Mouse (Mus musculus) adrenal gland, postnatal 36 days (tissue): Measurements from ENCODE around the gene Mmp28. TPM values are rescaled to one million over a fixed set of nuclear protein-coding genes. Genes with fewer than 3 reads are reported as not detected.

Source experiments
- DNase-seq, 2 experiments: peaks; one replicate each; pipeline ENCODE4 v3.0.0; 2021; ENCODE audit warnings: mixed read lengths in 1 of 2
- long read RNA-seq, 2 experiments: library from polyadenylated mRNA; stranded (forward); transcript quantifications; one replicate each; pipeline ENCODE4 v2.0.0; 2021; ENCODE audit warnings: borderline sequencing depth in 2 of 2
- total RNA-seq, 2 experiments: library from RNA; stranded (reverse); gene quantifications; 2 replicates each; pipeline ENCODE4 v1.2.3; 2021

Gene Mmp28
- total RNA-seq: 10 to 100 TPM; 11.0 to 12.7 TPM
- long read RNA-seq, experiment 1, partial matches to known transcripts: 1 of 5 reads
- long read RNA-seq, experiment 1, other reads (novel, unspliced or antisense): 4 of 5 reads
- long read RNA-seq, experiment 2, partial matches to known transcripts: 1 of 2 reads
- long read RNA-seq, experiment 2, other reads (novel, unspliced or antisense): 0 of 2 reads

DNA sequence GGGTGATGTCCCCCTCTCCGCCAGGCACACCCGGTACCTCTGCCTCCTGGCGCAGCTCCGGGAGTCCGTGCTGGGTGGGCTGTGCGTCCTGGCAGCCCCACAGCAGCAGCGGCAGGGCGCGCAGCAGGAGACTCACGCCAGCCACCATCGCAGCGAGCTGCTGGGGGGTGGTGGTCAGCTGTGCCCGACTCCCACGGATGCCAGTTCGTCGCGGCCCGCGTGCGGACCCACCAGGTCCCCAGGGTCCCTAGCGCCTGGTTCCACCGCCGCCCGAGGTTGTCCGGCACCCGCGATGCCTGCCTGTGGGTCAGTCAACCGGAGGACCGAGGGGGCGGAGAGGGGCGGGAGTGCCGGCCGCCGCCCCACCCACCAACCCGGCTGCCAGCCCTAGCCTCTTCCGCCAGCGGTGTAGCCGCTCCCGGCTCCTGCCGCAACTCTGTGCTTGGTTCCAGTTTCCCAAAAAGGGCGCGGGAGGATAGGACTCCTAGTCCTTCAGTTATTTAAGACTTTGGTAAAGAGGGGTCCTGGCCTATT lies at the start of gene Mmp28:
Gene Mmp28, minus strand, starts transcription at position 361 of the 534 bp plus-strand sequence.
- peak; percentile 86 to 92 for DNase-seq

DNA sequence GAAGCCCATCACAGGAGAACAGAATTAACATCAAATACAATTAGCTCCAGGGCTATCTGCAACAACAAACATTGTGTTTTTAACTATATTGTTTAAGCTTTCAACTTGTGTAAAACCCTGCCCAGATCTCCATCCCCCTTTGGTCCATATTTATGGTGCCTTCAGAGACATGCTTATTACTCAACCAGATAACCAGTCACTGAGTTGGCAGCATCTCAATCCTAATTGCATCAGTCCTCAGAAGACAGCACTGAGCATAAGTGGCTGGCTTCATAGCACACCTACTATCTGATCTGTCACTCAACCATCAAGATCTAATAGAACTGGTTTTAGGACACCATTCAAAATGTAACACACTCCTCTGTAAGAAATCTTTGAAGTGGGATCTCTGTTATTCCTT lies 46.6 kb upstream of the Mmp28 start:
- DNase-seq: peak; percentile 8 to 11

DNA sequence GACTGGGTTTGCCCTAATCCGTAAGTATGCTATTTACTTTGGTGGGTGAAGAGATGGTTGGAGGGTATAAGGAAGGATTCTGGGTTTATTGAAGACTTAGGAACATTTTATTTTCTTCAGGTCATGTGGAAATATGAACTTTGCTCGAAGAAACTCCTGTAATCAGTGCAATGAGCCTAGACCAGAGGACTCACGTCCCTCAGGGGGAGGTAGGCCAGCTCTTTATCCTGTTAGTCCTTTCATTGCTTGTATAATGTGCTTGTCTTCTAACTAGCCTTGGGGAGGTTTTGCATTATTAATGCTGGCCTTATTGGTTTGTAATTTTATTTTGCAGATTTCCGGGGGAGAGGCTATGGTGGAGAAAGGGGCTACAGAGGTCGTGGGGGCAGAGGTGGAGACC lies 41.4 kb upstream of the Mmp28 start:
- no peak for DNase-seq

DNA sequence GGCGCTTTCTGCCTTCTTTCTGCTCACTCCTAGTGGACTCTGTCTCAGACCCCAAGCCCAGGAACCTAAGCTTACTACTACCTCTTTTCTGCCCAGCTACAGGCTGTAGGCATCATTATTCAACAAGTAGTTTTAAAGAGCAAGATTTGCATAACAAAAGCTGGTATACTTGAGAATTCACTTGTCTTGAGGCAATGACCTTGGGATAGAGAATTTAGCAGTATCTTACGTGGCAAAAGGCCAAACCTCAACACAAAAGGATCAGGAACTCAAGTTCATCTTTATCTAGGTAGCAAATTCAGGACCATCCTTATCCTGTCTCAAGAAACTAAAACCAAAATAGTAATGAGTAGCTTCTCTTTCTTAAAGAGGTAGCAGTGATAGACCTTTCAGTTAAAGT lies 32.7 kb upstream of the Mmp28 start:
- no peak for DNase-seq

DNA sequence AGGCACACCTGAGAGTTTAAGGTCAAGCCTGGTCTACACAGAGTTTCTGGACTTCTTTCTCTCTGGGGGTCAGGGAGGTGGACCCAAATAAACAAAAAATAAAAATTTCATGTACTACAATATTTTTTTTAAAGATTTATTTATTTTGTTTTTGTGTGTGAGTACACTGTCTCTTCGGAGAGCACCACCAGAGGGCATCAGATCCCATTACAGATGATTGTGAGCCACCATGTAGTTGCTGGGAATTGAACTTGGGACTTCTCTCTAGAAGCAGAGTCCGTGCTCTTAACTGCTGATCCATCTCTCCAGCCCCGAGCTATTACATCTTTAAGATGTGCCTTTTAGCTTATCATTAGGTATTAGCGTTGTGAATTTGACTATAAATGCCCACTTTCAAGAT lies 28.6 kb upstream of the Mmp28 start:
- DNase-seq: no peak

DNA sequence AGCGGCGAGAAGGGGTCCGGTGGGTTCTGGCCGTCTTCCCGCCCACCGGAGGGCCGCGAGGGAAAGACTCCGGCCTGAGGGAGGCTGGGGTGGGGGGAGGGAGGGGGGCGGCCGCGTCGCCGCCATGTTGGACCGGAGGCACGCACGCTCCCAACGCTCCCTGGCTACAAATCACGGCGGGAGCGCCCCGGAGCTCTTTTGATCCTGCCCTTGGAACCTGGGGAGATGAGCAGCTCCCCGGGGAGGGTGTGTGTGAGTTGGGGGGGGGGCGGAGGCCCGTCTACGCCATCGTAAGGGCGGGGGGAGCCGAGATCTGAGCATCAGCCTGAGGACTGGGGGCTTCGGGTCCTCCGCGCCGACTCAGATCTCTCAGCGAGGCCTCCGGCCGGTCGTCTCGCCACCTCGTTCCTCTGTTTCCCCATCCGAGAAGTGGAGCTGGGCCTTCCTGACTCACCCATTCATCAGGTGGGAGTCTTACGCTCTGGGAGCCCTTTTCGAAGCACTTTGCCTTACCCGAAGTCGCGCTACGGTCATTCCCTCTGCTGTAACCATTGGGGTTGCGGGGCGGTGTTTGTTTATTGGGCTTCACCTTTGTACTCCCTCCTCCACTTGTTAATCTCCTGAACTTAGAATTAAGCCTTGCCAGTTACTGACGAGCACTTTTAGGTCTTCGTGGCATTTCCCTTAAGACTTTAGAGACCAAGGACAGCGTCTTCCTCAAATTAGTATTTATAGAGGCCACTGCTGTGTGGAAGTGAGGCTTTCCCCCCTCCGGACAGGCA lies 10.6 kb upstream of the Mmp28 start:
- peak; percentile 20 to 46 for DNase-seq

DNA sequence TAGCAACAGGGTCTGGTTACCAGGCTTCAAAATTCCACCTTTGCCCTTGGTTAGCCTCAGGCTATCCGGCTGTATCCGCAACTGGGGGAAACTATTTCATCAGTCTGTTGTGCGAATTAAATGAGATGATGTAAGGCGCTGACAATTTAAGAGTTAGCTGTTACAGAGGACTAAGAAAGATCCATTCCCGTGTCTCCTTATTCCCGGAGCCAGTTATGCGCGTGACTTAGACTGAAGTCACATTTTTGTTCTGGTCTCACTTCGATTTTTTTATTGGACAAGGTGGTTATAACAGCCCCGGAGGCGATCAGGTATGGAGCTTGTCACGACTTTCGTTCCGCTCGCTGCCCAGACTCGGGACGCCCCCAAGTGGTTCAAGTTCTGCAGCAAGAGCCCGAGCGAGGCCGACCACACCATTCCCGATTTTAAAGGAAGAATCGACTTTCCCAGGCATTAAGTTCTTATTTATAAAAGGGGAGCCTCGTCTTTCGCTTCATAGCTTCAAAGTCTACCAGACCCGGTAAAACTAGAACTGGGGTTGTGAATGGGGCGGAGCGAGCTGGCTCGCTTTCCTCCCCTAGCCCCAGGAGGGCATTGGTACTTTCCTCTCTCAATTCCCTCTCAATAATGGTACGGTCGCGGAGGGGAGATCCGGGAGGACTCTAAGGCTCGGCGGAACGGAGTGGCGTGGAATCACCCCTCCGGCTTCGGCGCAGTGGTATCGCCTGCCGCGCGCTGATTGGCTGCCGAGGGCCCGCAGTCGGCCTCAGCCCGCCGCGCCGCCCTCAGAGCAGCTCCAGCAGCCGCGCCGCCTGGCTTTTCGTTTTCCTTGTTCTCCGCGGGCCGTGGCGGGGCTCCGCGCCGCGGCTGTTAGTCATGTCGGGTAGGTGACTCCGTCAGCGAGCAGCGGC lies 9.7 kb upstream of the Mmp28 start, which contains the start of gene Taf15:
Gene Taf15, plus strand, starts transcription at position 763 of the 911 bp plus-strand sequence.
- peak; percentile 99 for DNase-seq

DNA sequence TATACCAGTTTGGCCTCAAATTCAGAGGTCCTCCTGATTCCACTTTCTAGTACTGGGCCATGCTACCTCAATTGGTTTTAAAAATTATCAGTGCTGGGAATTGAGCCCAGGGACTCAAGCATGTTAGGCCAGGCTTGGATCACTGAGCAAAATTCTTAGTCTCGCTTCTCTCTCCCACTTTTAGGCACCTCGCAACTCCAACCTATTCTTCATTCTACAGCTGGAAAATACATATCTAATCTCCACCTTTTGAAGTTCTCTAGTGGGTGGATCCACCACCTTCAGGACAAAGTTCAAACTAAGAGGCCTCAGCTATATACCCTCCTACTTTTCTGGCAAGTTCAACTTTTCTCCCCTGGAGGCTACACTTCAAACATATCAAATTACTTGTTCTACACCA lies 8.9 kb upstream of the Mmp28 start:
- DNase-seq: no peak

DNA sequence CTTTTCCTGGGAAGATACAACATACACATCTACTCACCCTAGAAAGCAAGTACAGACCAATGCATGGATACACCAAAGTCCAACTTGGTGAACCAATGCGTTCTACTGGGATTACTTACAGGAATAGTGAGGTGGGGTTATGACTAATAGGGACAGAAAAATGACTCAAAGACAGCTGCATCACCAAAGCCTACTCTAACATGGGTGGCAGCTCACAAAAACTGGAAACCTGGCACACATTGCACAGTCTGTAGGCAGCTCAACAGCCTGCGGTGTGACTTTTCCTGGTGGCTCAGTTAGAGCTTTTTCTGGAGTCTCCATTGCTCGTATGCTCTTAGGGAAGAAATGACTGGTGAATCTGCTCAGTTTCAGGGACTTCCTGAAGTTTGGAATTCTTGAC lies 5.9 kb upstream of the Mmp28 start:
- no peak for DNase-seq

DNA sequence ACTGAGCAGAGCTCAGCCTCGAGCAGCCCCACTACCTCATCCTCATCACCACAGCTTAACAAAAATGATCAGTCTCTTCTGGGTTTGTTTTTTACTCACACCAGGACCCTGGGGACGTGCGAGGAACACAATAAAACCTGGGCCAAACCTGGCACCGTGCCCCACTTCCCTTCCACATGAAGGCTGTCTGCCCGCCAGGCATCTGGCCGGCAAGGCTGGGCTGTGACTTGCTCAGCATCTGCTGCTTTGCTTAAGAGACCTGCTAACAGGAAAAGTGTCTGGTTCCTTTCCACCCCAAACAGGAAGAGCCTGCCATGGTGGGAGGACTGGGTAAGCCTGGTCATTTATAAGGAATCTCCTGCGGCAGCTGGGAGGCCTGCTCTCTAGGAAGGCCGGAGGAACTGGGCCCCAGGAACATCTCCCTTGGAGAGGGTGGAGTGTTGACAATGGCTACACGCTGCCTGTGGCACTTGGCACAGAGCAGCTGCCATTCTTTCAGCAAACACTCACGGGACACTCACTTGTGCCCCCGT lies 4.3 kb upstream of the Mmp28 start:
- peak; percentile 60 to 82 for DNase-seq

DNA sequence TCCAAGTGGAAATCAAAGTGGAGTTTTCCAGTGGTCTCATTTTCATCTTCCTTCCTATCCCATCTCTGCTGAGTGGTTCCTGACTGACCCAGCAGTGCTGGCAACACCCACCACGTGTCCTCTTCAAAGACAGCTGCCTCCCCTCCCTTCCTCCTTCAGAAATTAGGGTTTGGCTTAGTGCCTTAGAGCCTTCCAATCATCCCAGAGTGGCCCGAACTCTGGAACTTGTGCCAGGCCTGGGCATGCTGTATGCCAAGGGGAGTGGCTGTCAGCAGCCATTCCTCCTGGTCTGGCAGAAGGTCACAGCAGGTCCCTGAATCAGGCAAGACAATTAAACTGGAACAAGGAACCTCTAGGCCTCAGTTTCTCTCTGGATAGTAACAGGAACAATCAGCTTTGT lies 3.1 kb upstream of the Mmp28 start:
- peak; percentile 74 to 75 for DNase-seq

DNA sequence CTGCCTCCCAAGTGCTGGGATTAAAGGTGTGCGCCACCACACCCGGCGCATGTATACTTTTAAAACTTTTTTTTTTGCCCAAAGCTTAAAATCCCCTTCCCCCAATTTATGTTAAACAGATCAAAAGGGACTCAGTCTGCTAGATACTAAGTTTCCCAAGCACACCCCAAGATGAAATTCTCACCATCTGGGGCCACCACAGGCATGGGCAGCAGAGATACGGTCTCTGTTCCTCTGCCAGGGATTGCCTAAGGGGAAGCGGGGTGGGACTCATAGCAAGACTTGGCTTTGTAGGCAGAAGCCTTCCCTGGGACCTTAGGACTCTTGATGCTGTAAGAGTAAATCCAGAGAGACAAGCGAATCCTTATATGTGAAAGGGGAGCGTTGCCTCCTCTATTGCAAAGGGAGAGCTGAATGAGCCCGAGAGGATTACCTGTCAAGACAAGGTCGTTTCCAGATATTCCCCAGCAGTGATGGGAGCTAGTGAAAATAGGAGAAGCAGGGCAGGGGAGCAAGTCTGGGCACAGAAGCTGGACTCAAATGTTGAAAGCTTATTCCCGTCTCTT lies 1.3 kb downstream of the Mmp28 start:
- no peak for DNase-seq

DNA sequence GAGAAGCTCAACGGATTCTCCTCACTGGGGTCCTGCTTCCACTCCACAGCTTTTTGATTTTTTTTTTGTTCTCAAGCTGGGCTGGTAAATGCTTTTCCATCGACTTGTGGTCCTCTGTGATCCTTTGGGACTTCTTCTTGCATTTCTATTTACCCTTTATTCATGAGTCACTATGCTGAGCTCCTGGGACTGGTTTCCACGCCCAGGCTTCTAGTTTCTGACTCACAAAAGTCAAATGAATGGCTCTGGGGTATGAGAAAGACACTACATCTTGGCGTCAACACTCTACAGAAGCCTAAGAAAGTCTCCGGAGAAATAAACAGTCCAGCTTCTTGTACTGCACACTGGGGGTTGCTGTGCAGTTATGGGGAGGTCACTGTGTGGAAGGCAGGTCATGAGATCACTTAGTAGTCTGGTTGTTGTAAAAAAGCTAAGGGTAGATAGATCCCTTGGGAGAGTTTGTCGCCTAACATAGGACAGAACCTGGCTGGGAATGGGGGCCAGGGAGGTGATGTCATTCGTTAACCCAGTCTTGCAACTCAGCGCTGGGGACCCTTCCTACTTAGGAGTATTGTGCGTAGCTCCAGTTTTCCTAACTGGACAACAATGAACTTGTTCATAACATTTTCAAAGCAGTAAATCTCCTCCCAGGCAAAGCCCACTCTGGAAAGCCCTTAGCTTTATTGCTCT lies 4.8 kb downstream of the Mmp28 start:
- DNase-seq: peak; percentile 33 to 44

DNA sequence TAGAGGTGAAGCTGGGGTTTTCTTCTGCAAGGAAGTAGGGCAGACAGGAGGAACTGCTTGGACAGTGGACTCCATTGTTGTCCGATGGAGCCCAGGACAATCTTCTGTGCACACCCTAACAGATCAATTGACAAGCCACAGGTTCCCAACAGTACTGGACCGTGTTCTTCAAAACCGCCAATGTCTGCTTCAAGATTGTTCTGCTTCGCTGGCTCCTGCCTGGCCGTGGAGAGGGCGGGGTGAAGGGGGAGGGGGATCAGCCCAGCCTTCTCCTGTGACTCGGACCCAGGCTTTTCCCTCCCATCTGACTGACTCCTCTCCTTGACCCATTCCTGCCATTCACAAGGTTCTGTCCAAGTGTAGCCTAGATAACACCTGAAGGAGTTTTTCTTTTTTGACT lies 5.6 kb downstream of the Mmp28 start:
- no peak for DNase-seq

DNA sequence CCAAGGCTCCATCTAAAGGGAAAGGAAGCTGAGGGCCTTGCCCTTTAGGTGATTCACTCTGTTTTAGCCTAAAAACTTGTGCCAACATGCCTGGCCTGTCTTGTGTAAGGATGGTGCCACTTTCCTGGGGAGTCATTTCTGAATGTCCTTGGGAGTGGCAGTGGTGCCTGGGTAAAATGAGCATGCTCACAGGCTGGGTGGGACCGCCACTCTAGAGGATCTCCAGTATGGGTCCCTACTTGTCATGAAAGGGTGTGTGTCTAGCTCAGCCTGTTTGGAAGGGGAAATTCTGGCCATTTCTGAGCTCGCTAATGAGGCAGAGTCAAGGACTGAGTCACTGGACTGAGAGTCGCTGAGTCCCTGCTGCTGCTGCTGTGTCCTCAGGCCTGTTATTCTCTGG lies 7.3 kb downstream of the Mmp28 start:
- DNase-seq: peak; percentile 49 to 67

DNA sequence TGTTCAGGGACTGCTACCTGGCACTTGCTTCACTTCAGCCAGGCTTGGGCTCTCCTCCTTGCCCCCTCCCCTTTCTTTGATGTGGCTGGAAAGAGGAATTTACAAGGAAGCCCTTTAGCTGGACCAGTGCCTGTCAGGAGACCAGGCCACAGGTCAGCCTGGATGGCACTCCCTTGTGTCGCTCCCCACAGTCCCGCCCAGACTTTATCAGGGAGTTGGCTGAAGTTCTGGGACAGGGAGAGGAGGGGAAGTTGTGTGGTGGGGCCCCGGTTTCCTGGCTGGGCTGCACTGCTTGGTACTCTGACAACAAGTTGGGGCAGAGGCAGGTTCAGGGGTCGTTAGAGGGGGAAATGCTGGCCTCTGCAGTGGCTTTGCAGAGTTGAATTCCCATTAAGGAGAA lies 8.3 kb downstream of the Mmp28 start:
- DNase-seq: peak; percentile 40 to 55

DNA sequence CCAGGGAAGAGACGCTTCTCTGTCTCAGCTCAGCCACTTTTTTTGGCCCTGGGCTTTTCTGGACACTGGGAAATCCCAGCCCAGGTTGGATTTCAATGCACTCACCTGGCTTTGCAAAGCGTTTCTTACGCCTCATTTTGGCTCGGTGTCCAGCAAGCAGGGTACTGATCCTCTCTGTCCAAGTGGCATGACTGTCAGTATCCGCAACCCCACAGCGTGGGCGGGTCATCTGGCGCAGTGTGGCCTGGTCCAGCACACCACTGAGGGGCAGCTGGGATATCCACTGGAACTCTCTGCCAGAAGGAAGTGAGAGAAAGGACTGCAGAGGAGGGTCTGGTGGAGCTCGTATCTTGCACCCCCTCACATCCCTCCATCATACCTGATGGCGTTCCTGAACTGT lies 11.6 kb downstream of the Mmp28 start:
- no peak for DNase-seq

DNA sequence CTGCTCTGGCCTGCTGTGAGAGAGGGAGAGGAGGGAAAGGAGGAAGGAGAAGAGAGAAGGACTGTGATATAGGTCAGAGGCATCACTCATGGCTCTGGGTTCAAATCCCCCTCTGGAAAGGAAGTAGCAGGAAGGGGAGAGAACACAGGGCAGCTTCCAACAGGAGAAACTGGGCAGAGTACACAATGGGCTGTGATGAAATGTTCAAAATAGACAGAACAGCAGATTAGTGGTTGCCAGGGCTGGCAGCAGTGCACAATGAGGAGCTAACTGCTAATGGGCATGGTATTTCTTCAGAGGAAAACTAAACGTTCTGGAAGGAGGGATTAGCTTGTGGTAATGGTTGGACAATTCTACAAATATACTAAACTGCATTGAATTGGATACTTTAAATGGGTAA lies 12.3 kb downstream of the Mmp28 start:
- DNase-seq: no peak

DNA sequence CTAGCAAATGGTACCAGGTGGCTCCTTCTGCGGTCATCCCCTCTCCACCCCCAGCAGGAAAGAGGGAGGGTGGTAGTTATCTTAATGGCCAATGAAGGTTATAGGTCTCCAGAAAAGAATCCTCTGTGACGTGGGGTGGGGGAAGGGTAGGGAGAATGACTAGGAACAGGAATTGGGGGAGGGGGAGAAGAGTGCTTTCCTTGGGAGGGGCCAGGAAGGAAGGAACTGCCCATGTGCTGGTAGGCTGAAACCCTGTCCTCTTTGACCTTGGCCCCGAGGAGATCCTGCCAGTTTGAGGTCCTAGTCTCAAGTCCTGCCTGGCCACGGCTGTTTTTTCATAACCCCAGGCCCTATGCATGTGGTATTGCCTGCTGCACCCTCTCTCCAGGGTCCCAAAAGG lies 13.6 kb downstream of the Mmp28 start:
- DNase-seq: no peak

DNA sequence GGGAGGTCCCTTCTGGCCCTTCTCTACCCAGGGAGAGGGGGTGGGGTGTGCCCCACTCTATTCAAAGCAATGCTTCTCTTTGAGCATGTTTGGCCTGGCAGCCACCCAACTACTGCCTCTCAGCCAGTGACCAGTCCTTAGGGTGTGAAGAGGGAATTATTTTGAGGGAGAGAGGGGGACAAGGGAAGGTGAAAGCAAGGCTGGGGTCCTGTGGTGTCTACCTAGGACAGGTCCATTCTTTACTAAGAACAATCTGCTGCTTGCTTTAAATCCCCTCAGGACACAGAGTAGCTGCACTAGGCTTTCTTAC lies 14.0 kb downstream of the Mmp28 start:
- DNase-seq: peak; percentile 39 to 68
